Mouse (Mus musculus) right cerebral cortex, adult 2 months (tissue): ENCODE results near the gene Gm10681.
"Not testable (repeated sequence)": the region's sequence is repeated elsewhere in the genome, so short reads cannot be mapped to it uniquely, and the experiment has no call there.

ENCODE experiments used
- DNase-seq, 2 experiments: peaks; one replicate each; pipeline ENCODE4 v3.0.0; 2021 to 2022; ENCODE audit warnings: low spot score in 2 of 2

Gene Gm10681

GRCm38 (mm10) chr3:98510414-98510813 is 78.2 kb downstream of the Gm10681 start, which contains the start of gene Hsd3b4:
Hsd3b4 (minus strand) TSS chr3:98510514.
- DNase-seq = not testable (repeated sequence)

GRCm38 (mm10) chr3:98507229-98507628 is 81.4 kb downstream of the Gm10681 start:
- not testable (repeated sequence) for DNase-seq
